Mouse (Mus musculus) lung, postnatal 25 days (tissue): ENCODE measurements around the gene Rhbg.
A peak's percentile ranks its signal among the peaks of the same experiment; 100 is the strongest.

ENCODE experiments used
- DNase-seq: peaks from one replicate; pipeline ENCODE4 v3.0.0; 2022; ENCODE audit warnings: low spot score

Rhbg gene

GRCm38 (mm10) chr3:88228906-88229305 is 25.6 kb downstream of the Rhbg start:
- DNase-seq = no peak

- no peak for DNase-seq
Measured at GRCm38 (mm10) chr3:88227976-88228375, 26.5 kb downstream of the Rhbg start.

- no peak for DNase-seq
Measured at GRCm38 (mm10) chr3:88227260-88227659, 27.2 kb downstream of the Rhbg start.

- no peak for DNase-seq
Measured at GRCm38 (mm10) chr3:88226101-88226845, 28.2 kb downstream of the Rhbg start.

GRCm38 (mm10) chr3:88224929-88225328 is 29.6 kb downstream of the Rhbg start:
- DNase-seq = no peak

- no peak for DNase-seq
Measured at GRCm38 (mm10) chr3:88222446-88222845, 32.1 kb downstream of the Rhbg start.

- DNase-seq = no peak
Measured at GRCm38 (mm10) chr3:88221519-88222390, 32.8 kb downstream of the Rhbg start.

GRCm38 (mm10) chr3:88220842-88221241 is 33.7 kb downstream of the Rhbg start:
- peak; percentile 48 for DNase-seq

GRCm38 (mm10) chr3:88219940-88220339 is 34.6 kb downstream of the Rhbg start:
- DNase-seq = no peak

- DNase-seq = no peak
Measured at GRCm38 (mm10) chr3:88217679-88218078, 36.8 kb downstream of the Rhbg start.

GRCm38 (mm10) chr3:88216534-88217326 is 37.8 kb downstream of the Rhbg start:
- DNase-seq = no peak

- no peak for DNase-seq
Measured at GRCm38 (mm10) chr3:88216116-88216515, 38.4 kb downstream of the Rhbg start.

GRCm38 (mm10) chr3:88215553-88216004 is 38.9 kb downstream of the Rhbg start:
- DNase-seq = no peak

- DNase-seq = no peak
Measured at GRCm38 (mm10) chr3:88214971-88215552, 39.4 kb downstream of the Rhbg start.

GRCm38 (mm10) chr3:88214197-88214938 is 40.1 kb downstream of the Rhbg start:
- no peak for DNase-seq

GRCm38 (mm10) chr3:88213019-88213418 is 41.5 kb downstream of the Rhbg start:
- no peak for DNase-seq

- DNase-seq = no peak
Measured at GRCm38 (mm10) chr3:88212356-88212755, 42.2 kb downstream of the Rhbg start.

- DNase-seq = no peak
Measured at GRCm38 (mm10) chr3:88210918-88211317, 43.6 kb downstream of the Rhbg start.

- DNase-seq = no peak
Measured at GRCm38 (mm10) chr3:88210121-88210520, 44.4 kb downstream of the Rhbg start.

- DNase-seq = no peak
Measured at GRCm38 (mm10) chr3:88209306-88209705, 45.2 kb downstream of the Rhbg start.

GRCm38 (mm10) chr3:88208226-88208720 is 46.2 kb downstream of the Rhbg start:
- DNase-seq = no peak
